Mouse (Mus musculus) lung, postnatal 0 days (tissue): ENCODE results near the gene Itk. TPM values are rescaled to one million over a fixed set of nuclear protein-coding genes. Genes with fewer than 3 reads are reported as not detected.

Experiments used
- ATAC-seq: fragments of 200-750 bp; cut with Nextera tagmentation; 2 replicates; pipeline ENCODE4 v1.8.0; 2017; ENCODE audit warnings: moderate library complexity
- DNase-seq: peaks from one replicate; pipeline ENCODE4 v3.0.0-alpha.2; 2016; ENCODE audit warnings: low spot score
- H3K27ac ChIP-seq: fragments of 300-500 bp; sonication (generic); 2 replicates; pipeline ENCODE4 v1.5.1; 2014; ENCODE audit warnings: antibody characterized with exemption, mild to moderate bottlenecking, low read length, mixed read lengths
- H3K27me3 ChIP-seq: fragments of 300-500 bp; sonication (generic); replicated peaks from 2 replicates; pipeline ENCODE4 v1.6.1; 2014; ENCODE audit warnings: low read length, mixed read lengths; ENCODE audit not compliant: insufficient read depth
- H3K36me3 ChIP-seq: fragments of 300-500 bp; sonication (generic); 2 replicates; pipeline ENCODE4 v1.6.1; 2014; ENCODE audit warnings: low read length, mixed read lengths; ENCODE audit not compliant: insufficient read depth
- H3K4me1 ChIP-seq: fragments of 300-500 bp; sonication (generic); 2 replicates; pipeline ENCODE4 v1.6.1; 2014; ENCODE audit warnings: antibody characterized with exemption, low read depth, low read length, mixed read lengths; ENCODE audit not compliant: insufficient read depth
- H3K4me2 ChIP-seq: fragments of 300-500 bp; sonication (generic); replicated peaks from 2 replicates; pipeline ENCODE4 v1.6.1; 2014; ENCODE audit warnings: low read depth, mild to moderate bottlenecking, low read length, moderate library complexity, mixed read lengths
- H3K4me3 ChIP-seq: fragments of 300-500 bp; sonication (generic); 2 replicates; pipeline ENCODE4 v1.5.1; 2014; ENCODE audit warnings: low read depth, low read length
- H3K9ac ChIP-seq: fragments of 300-500 bp; sonication (generic); replicated peaks from 2 replicates; pipeline ENCODE4 v1.6.1; 2014; ENCODE audit warnings: low read depth, mild to moderate bottlenecking
- H3K9me3 ChIP-seq: fragments of 300-500 bp; sonication (generic); 2 replicates; pipeline ENCODE4 v1.6.1; 2016; ENCODE audit warnings: low read length, mixed read lengths
- CTCF ChIP-seq: IDR thresholded peaks from 2 replicates; pipeline ENCODE4 v1.5.1; 2016; ENCODE audit warnings: antibody characterized with exemption, mild to moderate bottlenecking
- EP300 ChIP-seq: IDR thresholded peaks from 2 replicates; pipeline ENCODE4 v1.6.1; 2016; ENCODE audit warnings: antibody characterized with exemption, mild to moderate bottlenecking, control low read depth
- WGBS: fragments of 180-500 bp; shearing (Covaris S2); extraction: QIAGEN DNeasy Blood & Tissue Kit; methylation state at CpG from one replicate; pipeline ENCODE4 v1.1.7; 2014; 5-methylcytosine and 5-hydroxymethylcytosine counted together
- polyA plus RNA-seq: library from polyadenylated mRNA; unstranded; fragments of >200 nt; fragmentation: Nextera tagmentation; extraction: Ambion mirVana; gene quantifications from 2 replicates; pipeline ENCODE4 v1.2.1, GENCODE M21; 2015

Itk gene
- polyA plus RNA-seq, 1 experiment from 2014 or later = 0.13 TPM

- no peak for TF ChIP-seq EP300
- no peak for TF ChIP-seq CTCF
- ATAC-seq = no peak
- WGBS = 91% methylated on average over 2 of the region's 2 CpGs
- H3K9me3 ChIP-seq = no peaks in the 10 kb centered on the region
- H3K27me3 ChIP-seq = no peaks in the 10 kb centered on the region
- no peak overlapping the region for H3K27ac ChIP-seq
- H3K9ac ChIP-seq = no peak overlapping the region
- DNase-seq = no peak
- H3K4me1 ChIP-seq = no peaks in the 10 kb centered on the region
- H3K36me3 ChIP-seq = no peaks in the 10 kb centered on the region
- H3K4me3 ChIP-seq = no peak overlapping the region
- no peak overlapping the region for H3K4me2 ChIP-seq
Observed at GRCm38 (mm10) chr11:46384925-46385324, 4.4 kb downstream of the Itk start.

GRCm38 (mm10) chr11:46382466-46382865 lies 6.8 kb downstream of the Itk start:
- no peak for TF ChIP-seq CTCF
- TF ChIP-seq EP300 = no peak

GRCm38 (mm10) chr11:46380097-46380675 lies 9.1 kb downstream of the Itk start:
- Histone ChIP-seq H3K4me3 (no peak overlapping the region), H3K4me2 (no peak overlapping the region), H3K27ac (no peak overlapping the region), H3K36me3 (no peaks in the 10 kb centered on the region), H3K9me3 (no peaks in the 10 kb centered on the region), H3K9ac (no peak overlapping the region), H3K27me3 (no peaks in the 10 kb centered on the region), H3K4me1 (no peaks in the 10 kb centered on the region)
- TF ChIP-seq EP300 (no peak), CTCF (no peak)
- no peak for DNase-seq
- WGBS = 82% methylated on average over 7 of the region's 7 CpGs
- ATAC-seq = no peak

More at GRCm38 (mm10) chr11:46382466-46382865, 6.8 kb downstream of the Itk start:
- ATAC-seq = no peak
- no peak overlapping the region for H3K9ac ChIP-seq
- H3K36me3 ChIP-seq = no peaks in the 10 kb centered on the region
- H3K27ac ChIP-seq = no peak overlapping the region
- no peak overlapping the region for H3K4me3 ChIP-seq
- H3K9me3 ChIP-seq = no peaks in the 10 kb centered on the region
- no peak for DNase-seq
- no peaks in the 10 kb centered on the region for H3K4me1 ChIP-seq
- WGBS = 91% methylated on average over 4 of the region's 4 CpGs
- no peak overlapping the region for H3K4me2 ChIP-seq
- H3K27me3 ChIP-seq = no peaks in the 10 kb centered on the region

- Histone ChIP-seq H3K9ac (no peak overlapping the region), H3K4me3 (no peak overlapping the region), H3K4me2 (no peak overlapping the region), H3K9me3 (no peaks in the 10 kb centered on the region), H3K36me3 (no peaks in the 10 kb centered on the region), H3K27ac (no peak overlapping the region), H3K4me1 (no peaks in the 10 kb centered on the region), H3K27me3 (no peaks in the 10 kb centered on the region)
- 89% methylated on average over 8 of the region's 8 CpGs for WGBS
- DNase-seq (no peak), ATAC-seq (no peak)
- no peak for TF ChIP-seq CTCF
- no peak for TF ChIP-seq EP300
Observed at GRCm38 (mm10) chr11:46377819-46378782, 11.2 kb downstream of the Itk start.

- no peak overlapping the region for H3K27ac ChIP-seq
- no peaks in the 10 kb centered on the region for H3K36me3 ChIP-seq
- DNase-seq = no peak
- TF ChIP-seq CTCF (no peak), EP300 (no peak)
- no peaks in the 10 kb centered on the region for H3K27me3 ChIP-seq
- 64% methylated on average over 1 of the region's 1 CpGs for whole genome bisulfite sequencing
- H3K4me2 ChIP-seq = no peak overlapping the region
- no peak overlapping the region for H3K4me3 ChIP-seq
- no peak overlapping the region for H3K9ac ChIP-seq
- no peaks in the 10 kb centered on the region for H3K4me1 ChIP-seq
- ATAC-seq = no peak
- no peaks in the 10 kb centered on the region for H3K9me3 ChIP-seq
Observed at GRCm38 (mm10) chr11:46377316-46377715, 12.0 kb downstream of the Itk start.

GRCm38 (mm10) chr11:46375015-46375414 lies 14.3 kb downstream of the Itk start:
- H3K4me3 ChIP-seq = no peak overlapping the region
- ATAC-seq = no peak
- H3K4me2 ChIP-seq = no peak overlapping the region
- H3K4me1 ChIP-seq = no peaks in the 10 kb centered on the region
- TF ChIP-seq EP300 (no peak), CTCF (no peak)
- H3K9me3 ChIP-seq = no peaks in the 10 kb centered on the region
- H3K36me3 ChIP-seq = no peaks in the 10 kb centered on the region
- H3K27ac ChIP-seq = no peak overlapping the region
- DNase-seq = no peak
- H3K9ac ChIP-seq = no peak overlapping the region
- H3K27me3 ChIP-seq = no peaks in the 10 kb centered on the region
- WGBS = 76% methylated on average over 8 of the region's 8 CpGs
